Mouse (Mus musculus) large intestine, adult 2 months (tissue): ENCODE data around the gene Slfnl1. TPM values are rescaled to one million over a fixed set of nuclear protein-coding genes. Genes with fewer than 3 reads are reported as not detected.

Source experiments
- DNase-seq: peaks from one replicate; pipeline ENCODE4 v3.0.0-alpha.2; 2012; ENCODE audit warnings: low read depth, low spot score
- WGBS: fragments of 180-500 bp; shearing (Covaris S2); methylation state at CpG from one replicate; pipeline ENCODE4 v1.1.7; 2018; 5-methylcytosine and 5-hydroxymethylcytosine counted together
- polyA plus RNA-seq: library from polyadenylated mRNA; depleted of rRNA; stranded (reverse); fragments of >200 nt; gene quantifications from 2 replicates; pipeline ENCODE4 v1.2.3, GENCODE M21; 2012; rRNA removed

Gene Slfnl1
- polyA plus RNA-seq, 1 experiment: 0.04 TPM

DNA sequence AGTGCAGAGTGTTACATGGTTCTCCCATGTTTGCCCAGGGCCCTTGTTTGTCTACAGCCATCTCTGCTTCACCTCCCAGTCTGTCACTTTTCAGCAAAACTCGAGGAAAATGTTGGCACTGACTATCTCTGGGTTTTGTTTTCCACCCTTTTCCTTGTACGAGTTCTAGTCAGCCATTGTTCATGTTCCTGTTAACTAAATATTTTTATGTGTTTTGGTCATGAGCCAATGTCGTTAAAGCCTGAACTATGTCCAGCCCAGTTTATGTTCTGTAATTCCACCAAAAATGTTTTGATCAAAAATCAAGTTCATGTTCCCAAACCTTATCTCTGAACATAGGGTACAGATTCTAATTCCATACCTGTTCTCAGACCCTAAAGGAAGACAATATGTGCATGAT lies 39.7 kb downstream of the Slfnl1 start:
- WGBS: 10% methylated on average over 3 of the region's 3 CpGs
- no peak for DNase-seq

DNA sequence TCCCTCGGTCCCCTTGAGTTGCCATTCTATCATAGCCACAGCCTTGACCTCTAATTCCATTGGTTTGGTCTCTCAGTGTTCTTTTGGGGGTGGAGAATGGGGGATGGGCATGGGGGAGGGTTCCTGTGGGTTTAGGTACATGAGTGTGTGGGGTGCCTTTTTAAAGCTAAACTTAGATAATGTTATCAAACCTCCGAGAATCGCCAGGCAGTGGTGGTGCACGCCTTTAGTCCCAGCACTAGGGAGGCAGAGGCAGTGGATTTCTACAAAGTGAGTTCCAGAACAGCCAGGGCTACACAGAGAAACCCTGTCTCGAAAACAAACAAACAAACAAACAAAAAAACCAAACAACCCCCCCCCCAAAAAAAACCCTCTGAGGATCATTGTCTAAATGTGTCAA lies 48.9 kb downstream of the Slfnl1 start:
- DNase-seq: no peak
- WGBS: 84% methylated on average over 5 of the region's 5 CpGs

DNA sequence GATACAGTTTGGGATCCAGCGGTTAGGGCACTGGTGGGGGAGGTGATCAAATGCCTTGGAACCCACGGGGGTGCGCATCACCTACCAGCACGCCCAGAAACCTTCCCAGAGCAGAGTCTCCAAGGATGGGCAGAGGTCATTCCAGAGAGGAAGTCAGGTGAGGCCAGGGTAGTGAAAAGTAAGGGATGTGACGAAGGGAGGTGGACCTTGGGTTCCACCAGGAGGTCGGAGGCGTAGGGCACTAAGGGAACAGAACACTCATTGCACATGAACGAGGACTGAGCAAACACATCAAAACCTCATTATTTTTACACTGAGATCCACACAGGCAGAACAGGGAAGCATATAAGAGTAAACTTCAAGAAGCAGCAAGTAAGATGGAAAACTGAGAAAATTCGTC lies 49.7 kb downstream of the Slfnl1 start:
- WGBS: 39% methylated on average over 9 of the region's 9 CpGs
- DNase-seq: no peak

Other genes with a start within 250 kb of the Slfnl1 start
- 6.9 and 7.9 TPM in 2 replicates for gene Foxo6, start 244.9 kb upstream of the Slfnl1 start, polyA plus RNA-seq
- 24.7 and 27.5 TPM in 2 replicates for gene Scmh1, start 127.0 kb upstream of the Slfnl1 start, polyA plus RNA-seq
- 8.4 and 8.6 TPM in 2 replicates for gene Ctps, start 38.0 kb downstream of the Slfnl1 start, polyA plus RNA-seq
- gene Gm8439, start 56.5 kb downstream of the Slfnl1 start, polyA plus RNA-seq: not detected in 2 replicates
- gene Cited4, start 134.3 kb downstream of the Slfnl1 start, polyA plus RNA-seq: 5.0 and 7.8 TPM in 2 replicates
- 4.2 and 4.9 TPM in 2 replicates for gene Kcnq4, start 216.4 kb downstream of the Slfnl1 start, polyA plus RNA-seq